Mouse (Mus musculus): ENCODE measurements around the gene Pdzd2.

Gene Pdzd2

GRCm38 (mm10) chr15:12734221-12734620 lies 5.5 kb downstream of the Pdzd2 start:
- no peak for DNase-seq (ENCODE audit: extremely low read depth, low read depth, low spot score)

- no peak for DNase-seq (ENCODE audit: extremely low read depth, low read depth, low spot score)
Measured at GRCm38 (mm10) chr15:12732613-12733012, 7.1 kb downstream of the Pdzd2 start.

DNA sequence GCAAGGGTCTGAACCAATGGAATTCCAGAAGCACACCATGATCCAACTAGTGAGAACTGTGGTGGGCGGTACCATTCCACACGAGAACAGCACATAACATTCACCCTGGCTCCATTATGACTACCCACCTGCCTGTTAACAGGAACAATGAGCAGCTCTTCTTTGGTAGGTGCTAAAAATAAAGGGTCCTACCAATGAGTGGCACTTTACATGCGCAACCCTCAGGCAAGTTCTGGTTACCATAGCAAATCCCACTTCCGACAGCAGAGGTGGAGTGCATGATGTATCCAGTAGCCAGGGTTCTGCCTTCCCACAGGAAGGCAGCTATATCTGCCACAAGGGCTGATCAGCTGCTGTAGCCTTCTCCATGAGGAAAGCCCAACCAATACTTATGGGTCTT lies 11.3 kb downstream of the Pdzd2 start:
- no peak for DNase-seq (ENCODE audit: extremely low read depth, low read depth, low spot score)

DNA sequence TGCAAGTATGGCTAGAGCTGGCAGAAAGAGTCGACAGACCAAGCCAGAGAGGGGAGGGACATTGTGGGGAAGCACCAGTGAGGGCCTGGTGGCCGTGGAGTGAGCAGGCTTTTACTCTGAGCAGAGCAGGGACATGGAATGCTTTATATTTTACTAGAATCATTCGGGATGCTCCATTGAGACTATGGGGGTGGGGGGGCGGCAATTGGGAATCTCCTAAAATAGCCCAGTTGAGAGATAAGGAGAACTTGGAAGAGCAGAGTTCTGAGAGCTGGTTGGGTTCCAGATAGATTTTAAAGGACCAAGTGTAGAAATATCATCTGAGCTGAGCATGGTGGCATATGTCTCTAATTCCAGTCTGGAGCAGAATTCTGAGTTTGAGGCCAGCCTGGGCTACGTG lies 14.5 kb downstream of the Pdzd2 start:
- DNase-seq (ENCODE audit: extremely low read depth, low read depth, low spot score), result no peak

DNA sequence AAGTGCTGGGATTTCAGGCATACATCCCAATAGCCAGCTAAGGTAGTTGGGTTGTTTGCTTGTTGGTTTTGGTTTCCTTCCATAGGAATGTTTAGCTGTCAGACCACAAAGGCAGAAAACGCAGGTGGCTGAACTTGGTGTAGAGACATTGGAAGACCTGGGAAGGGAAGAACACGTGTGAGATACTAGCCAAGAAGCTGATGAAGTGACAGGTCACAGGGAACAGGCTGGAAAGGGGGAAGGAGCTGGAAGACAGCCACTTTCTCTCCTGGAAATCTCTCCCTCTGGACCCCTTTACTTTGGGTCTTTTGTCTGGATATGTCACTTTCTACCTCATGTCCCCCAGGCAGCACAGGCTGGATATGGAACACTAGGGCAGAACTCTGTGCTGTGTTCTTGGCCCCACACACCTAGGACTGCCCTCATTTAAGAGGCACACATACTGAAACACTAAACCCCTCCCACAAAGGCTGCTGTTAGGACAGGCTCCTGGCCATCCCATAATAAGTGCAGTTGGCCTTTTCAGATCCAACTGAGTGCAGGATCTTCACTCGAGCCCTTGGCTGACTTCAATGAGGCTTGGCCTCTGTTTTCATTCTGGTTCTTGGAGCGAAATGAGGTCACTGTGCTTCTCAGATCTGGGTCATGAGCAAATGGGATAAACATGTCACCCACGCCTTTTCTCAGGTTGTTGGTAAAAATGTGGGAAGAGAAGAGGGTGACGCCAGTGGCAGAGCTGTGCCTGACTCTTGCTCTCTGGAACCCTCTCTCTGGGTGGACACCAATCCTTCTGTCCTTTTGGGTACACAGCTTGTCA lies 17.8 kb downstream of the Pdzd2 start:
- no peak for DNase-seq (ENCODE audit: extremely low read depth, low read depth, low spot score)

GRCm38 (mm10) chr15:12718819-12719218 lies 20.9 kb downstream of the Pdzd2 start:
- DNase-seq (ENCODE audit: extremely low read depth, low read depth, low spot score), result no peak

DNA sequence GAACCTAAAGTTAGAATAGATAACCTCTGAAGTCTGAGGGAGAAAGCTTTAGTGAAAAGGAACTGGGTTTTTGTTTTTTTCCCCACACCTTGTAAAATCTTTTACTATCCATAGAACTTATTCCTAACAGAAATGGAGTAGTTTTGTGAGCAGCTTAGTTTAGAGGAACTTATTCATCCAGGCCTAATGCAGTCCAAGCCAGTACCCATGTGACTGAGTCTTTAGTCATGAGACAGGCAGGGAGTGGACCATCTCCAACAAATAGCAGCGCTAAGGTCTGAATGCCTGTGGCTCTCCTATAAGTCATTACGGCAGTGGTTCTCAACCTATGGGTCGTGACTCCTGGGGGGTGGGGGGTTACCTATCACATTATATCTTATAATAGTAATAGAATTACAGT lies 22.3 kb downstream of the Pdzd2 start:
- DNase-seq (ENCODE audit: extremely low read depth, low read depth, low spot score), result no peak

DNA sequence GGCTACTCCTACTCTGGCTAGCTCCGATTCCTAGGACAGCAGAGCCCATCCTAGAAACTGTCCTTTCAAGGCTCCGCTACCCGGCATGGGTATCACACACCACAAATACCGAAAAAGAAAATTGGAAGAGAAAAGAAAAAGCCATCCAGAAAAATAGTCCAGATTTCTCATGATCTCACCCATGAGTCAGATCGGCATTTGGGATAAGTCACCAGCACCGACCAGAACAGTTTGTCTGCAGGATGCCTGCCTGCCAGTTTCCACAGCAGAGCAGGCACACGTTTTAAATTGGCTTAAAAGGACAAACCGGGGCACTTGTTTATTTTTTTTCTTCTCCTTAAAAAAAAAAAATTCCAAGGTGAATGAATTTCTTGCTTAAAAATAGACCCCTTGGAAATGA lies 22.8 kb downstream of the Pdzd2 start:
- no peak for DNase-seq (ENCODE audit: extremely low read depth, low read depth, low spot score)

GRCm38 (mm10) chr15:12714322-12714721 lies 25.4 kb downstream of the Pdzd2 start:
- DNase-seq (ENCODE audit: extremely low read depth, low read depth, low spot score), result no peak

DNA sequence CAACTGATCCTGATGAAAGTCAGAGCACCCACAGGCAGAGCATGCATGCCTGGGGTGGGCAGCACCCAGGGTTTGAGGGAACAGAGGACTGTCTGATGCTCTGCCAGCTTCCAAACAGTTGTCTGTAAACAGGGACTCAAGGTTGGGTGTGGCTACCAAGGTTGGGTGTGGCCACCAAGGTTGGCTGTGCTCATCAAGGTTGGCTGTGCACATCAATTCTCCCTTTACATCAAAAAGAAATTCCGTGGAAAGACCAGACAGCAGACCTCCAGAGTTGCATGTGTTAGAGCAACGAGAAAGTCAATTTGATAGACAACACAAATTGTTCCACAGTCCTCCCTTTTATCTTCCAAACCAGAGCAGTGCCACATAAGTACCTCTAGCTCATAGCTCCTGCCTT lies 26.5 kb downstream of the Pdzd2 start:
- no peak for DNase-seq (ENCODE audit: extremely low read depth, low read depth, low spot score)

DNA sequence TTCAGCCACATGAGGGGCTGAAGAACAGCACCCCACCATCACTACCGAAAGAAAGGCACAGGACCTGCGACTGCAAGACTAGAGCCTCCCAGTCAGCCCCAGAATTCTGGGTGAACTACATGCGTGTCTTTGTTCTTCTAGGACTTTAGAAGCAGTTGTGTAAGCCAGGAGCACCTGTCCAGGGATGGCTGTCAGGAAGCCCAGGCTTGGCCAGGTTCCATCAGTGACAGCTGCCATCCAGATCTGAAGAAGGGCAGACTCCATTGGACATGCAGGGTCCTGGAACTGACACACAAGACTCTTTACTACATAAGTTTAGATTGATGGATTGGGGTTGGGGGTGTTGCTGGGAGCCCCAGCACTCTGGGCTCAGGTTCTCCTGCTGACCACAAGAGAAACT lies 29.7 kb downstream of the Pdzd2 start:
- DNase-seq (ENCODE audit: extremely low read depth, low read depth, low spot score), result no peak

DNA sequence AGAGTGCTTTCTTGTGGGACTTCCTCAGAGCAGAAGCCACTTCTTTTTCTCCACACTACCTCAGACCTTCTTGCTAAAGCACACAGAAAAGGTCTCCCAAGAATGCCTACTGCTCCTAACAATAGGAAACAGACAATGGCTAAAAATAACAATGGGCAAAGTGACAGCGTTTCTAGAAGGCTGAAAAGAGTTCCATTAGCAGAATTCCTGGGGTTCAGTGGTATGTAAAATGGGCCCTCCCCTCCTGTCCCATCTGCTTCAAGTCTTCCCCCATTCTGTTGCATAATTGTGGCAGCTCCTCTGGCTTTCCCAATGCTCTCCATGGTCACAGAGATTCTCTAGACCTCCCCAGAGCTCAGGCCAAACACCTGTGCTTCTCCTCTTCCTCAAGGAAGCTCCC lies 31.4 kb downstream of the Pdzd2 start:
- DNase-seq (ENCODE audit: extremely low read depth, low read depth, low spot score), result no peak

DNA sequence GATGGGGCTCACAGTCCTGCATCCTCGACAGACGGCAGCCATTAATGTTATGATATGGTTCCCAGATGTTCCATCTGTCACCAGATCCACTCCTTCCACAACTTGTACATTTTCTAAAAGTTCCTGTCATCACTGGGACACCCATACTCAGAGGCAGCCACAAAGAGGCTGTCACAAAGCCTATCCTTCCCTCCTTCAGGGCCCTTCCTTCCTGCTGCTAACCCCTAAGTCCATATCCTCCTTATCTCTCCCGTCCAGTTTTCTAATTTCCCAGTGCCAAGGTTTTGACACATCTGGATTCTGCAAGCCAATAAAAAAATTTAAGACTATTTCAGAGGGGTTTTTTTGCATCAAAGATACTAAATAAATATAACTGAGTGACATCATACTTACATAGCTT lies 32.8 kb downstream of the Pdzd2 start:
- no peak for DNase-seq (ENCODE audit: extremely low read depth, low read depth, low spot score)

DNA sequence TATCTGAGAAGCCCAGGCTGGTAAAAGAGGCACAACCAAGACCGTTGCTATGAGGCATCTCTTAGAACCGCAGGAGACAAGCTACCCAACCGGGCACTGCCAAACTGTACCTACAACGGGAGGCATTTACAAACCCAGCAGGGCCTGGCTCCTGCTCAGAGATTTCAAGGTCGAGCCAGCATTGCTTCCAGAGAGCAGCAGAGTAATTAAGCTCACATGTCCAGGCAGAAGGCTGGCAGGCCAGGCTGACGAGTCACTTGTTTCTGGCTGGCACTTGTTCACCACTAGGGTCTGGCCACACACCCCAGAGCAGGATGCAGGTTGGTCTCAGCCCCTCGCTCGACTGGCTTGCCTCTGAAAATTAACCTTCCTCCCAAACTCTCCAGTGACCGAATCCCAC lies 39.4 kb downstream of the Pdzd2 start:
- no peak for DNase-seq (ENCODE audit: extremely low read depth, low read depth, low spot score)

- DNase-seq (ENCODE audit: extremely low read depth, low read depth, low spot score), result no peak
Measured at GRCm38 (mm10) chr15:12697741-12698140, 42.0 kb downstream of the Pdzd2 start.

DNA sequence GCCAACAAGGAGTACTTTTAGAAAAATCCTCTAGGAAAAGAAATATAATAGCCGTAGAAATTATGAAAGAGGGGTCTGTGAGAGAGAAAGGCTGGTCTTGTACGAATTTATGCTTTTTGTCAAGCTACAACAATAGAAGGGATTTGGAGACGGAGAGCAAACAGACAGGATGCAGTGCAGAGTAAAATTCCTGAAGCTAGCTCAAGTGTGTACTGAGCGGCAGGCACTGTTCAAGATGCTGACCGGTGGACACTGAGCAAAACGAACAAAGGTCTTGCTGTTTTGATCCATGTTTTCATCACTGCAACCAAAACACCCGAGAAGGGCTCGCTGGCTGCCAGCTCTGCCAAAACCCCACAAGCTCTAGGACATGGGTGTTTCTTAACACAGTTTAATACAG lies 42.8 kb downstream of the Pdzd2 start:
- no peak for DNase-seq (ENCODE audit: extremely low read depth, low read depth, low spot score)

DNA sequence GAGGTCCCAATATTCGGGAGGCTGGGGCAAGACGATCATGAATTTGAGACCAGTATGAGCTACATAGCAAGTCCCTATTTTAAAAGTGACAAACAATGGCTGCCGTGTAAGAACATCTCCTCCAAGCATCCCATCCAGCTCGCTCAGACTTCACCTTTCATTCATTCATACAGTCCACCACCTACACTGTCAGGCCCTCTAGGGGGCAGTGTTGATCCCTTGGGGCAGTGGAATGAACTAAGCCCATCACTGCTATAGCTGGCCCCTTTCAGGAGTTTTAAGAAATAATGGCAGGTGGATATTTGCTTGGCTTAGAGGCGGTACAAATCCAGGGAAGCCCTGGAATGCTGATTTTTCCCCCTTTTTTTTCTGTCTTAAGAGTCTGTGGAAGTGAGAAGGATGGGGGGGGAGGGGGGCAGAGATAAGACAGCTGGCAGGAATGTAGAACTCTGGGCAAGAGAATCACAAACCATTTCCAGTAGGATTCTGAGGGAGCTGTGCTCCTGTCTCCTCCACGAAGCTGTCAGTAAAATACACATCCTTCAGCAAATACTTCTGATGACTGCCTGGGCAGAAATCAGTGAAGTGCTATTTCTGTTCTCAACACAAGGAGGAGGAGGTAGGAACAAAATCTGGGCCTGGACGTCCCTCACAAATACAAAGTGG lies 49.9 kb downstream of the Pdzd2 start:
- DNase-seq (ENCODE audit: extremely low read depth, low read depth, low spot score), result no peak

- DNase-seq (ENCODE audit: extremely low read depth, low read depth, low spot score), result no peak
Measured at GRCm38 (mm10) chr15:12682549-12682948, 57.2 kb downstream of the Pdzd2 start.

GRCm38 (mm10) chr15:12681891-12682290 lies 57.8 kb downstream of the Pdzd2 start:
- DNase-seq (ENCODE audit: extremely low read depth, low read depth, low spot score), result no peak

DNA sequence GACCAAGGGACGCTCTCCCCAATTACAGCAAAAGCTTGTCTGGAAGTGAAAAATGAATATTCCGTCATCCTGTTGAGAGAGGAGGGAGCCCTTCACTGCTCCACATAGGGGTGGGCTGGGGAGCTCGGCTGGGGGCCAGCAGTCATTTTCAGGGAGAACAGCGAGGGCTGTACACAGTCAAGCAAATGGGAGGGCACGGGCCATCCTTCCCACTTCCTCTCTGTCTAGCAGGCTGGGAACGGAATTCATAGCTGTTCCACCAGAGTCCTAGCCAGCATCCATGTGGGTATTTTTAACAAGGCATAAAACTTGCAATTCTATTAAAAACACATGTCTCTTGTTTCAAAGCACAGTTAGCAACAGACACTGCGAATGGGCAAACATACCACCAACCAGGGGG lies 59.0 kb downstream of the Pdzd2 start:
- DNase-seq (ENCODE audit: extremely low read depth, low read depth, low spot score), result no peak

DNA sequence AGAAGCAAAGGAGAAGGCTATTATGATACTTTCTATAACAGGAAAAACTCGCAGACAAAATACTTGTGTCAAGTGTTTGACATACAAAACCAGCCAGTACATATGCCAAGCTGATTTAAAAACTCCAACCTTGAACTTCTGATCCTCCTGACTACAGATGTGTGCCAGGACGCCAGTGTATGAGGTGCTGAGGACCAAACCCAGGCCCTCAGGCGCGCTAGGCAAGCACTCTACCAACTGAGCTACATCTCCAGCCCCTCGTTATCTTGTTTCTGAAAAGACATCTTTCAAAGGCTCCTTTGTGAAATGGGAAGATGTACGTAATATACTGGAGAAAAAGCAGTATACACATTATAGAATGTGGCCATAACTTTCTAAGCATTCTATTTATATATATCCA lies 59.7 kb downstream of the Pdzd2 start:
- no peak for DNase-seq (ENCODE audit: extremely low read depth, low read depth, low spot score)

- no peak for DNase-seq (ENCODE audit: extremely low read depth, low read depth, low spot score)
Measured at GRCm38 (mm10) chr15:12678540-12679112, 61.1 kb downstream of the Pdzd2 start.

Measured in fat pad, adult 2 months (tissue).